Mouse (Mus musculus) lung, postnatal 0 days (tissue): Measurements from ENCODE around the gene Gdpgp1.

Source experiments
- CTCF ChIP-seq: IDR thresholded peaks from 2 replicates; pipeline ENCODE4 v1.5.1; 2016; ENCODE audit warnings: antibody characterized with exemption, mild to moderate bottlenecking
- EP300 ChIP-seq: IDR thresholded peaks from 2 replicates; pipeline ENCODE4 v1.6.1; 2016; ENCODE audit warnings: antibody characterized with exemption, mild to moderate bottlenecking, control low read depth

DNA sequence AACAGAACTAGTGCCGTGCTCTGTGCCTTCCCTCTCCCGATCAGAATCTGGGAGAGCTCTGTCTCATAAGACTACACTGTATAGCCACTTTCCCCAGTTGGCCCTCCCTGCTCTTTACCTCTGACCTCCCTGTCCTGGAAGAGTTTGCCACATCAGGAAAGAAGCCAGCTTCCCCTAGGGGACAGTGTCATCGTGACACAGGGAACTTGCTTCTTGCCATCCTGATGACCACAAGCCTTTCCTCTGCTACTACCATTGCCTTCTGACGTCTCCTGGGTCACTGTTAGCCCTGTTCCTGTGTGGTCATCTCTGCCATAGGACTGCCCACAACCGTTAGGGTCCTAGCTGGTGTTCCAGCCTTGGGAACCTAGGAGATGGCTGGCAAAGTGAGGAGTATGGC, 29.7 kb upstream of the Gdpgp1 start:
- TF ChIP-seq CTCF: no peak
- no peak for TF ChIP-seq EP300
